Mouse (Mus musculus) adrenal gland, postnatal 0 days (tissue): ENCODE results near the gene Ankrd50. TPM values are rescaled to one million over a fixed set of nuclear protein-coding genes. Genes with fewer than 3 reads are reported as not detected.

Source experiments
- polyA plus RNA-seq: library from polyadenylated mRNA; unstranded; fragments of >200 nt; fragmentation: Nextera tagmentation; extraction: Ambion mirVana; gene quantifications from 2 replicates; pipeline ENCODE4 v1.2.1, GENCODE M21; 2015

Gene Ankrd50
- polyA plus RNA-seq: 6.7 and 8.7 TPM in 2 replicates

DNA sequence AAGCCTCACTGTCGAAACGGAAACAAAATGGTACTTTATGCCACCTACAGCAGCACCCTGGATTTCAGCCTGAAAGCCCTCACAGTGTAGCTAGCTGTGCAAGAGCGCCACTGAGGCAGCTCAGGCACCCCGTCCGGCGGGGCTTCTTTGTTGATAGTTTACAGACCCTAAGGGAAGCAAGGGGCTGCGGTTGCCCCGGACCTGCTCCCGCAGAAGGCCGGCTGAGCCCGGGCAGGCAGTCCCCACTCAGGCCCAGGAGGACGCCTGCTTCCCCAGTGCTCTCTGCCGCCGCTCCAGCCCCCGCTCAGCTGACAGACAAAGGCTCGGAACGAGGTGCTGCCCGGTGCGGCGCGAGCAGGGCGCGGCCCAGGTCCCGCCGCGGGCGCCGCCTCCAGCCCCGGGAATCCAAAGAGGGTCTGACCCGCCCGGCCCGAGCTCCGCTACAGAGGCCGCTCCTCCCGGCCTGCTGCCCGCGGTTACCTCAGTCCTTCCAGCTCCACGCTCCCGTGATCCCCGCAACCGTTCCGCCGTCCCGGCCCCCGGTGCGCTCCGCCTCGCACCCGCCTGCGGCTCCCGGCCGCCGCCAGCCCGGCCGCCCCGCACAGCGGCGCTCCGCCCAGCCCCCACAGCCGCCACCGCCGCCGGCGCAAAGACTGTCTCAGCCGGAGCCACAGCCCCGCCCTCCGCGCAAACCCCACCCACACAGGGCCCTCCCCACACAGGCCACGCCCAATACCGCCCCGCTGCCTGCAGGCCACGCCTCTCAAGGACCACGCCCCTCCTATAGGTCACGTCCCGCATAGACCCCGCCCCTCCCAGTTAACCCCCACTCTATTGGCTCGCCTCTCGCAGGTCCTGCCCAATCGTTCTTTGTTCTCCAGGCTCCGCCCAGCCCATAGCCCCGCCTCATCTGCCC is at the start of gene Ankrd50:
Gene Ankrd50, minus strand, starts transcription at position 654 of the 916 bp plus-strand sequence.

